Mouse (Mus musculus) B cell, adult 62 days (primary cell): Measurements from ENCODE around the gene Pde4dip. TPM values are rescaled to one million over a fixed set of nuclear protein-coding genes. Genes with fewer than 3 reads are reported as not detected.

Source experiments
- total RNA-seq: library from RNA; stranded (reverse); gene quantifications from 4 replicates; pipeline ENCODE4 v1.2.4, GENCODE M21; 2023

Gene Pde4dip
- 16.5 to 21.0 TPM (median 18.9 TPM) in 4 replicates for total RNA-seq

GRCm38 (mm10) chr3:97888168-97888901, at the start of gene Pde4dip:
Pde4dip (minus strand) TSS chr3:97888707.

DNA sequence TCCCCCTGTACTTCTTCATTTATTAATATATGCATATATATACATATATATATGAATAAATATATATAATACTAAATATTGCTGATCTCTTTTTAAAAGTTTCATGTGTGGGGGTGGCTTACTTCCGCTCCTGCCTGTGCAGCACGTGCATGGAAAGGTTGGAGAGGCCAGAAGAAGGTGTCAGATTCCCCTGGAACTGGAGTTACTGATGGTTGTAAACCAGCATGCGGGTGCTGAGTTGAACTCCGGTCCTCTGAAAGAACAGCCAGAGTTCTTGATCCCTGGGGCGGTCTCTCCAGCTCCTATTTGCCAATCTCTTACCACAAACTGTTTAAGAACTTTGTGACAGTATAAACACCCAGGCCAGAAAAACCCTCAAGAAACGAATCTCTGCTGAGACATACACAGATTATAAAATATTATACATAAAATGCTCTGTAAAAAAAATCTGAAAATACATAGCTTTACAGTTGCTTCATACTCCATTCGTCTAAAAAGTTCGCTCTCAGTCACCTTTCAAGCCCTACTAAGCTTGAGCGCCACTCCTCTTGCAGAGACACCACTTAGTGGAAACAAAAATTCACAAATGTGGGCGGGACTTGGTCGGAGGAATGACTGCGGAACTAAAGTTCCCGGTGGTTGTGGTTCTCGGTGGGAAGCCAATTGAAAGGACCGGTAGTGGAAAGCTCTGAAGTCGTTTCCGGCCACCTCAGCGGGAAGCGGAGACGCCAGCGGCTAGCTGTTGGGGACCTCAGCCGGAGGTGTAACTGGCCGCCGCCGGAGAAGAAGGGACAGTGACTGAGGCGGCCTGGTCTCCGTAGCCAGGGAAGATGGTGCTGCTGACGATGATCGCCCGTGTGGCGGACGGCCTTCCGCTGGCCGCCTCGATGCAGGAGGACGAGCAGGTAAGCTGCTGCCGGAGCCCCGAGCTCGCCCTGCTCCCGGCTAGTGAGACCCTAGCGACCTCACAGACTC, 12.3 kb upstream of the Pde4dip start, which contains the start of gene Sec22b:
Gene Sec22b, plus strand, starts transcription at position 675 of the 975 bp plus-strand sequence.

DNA sequence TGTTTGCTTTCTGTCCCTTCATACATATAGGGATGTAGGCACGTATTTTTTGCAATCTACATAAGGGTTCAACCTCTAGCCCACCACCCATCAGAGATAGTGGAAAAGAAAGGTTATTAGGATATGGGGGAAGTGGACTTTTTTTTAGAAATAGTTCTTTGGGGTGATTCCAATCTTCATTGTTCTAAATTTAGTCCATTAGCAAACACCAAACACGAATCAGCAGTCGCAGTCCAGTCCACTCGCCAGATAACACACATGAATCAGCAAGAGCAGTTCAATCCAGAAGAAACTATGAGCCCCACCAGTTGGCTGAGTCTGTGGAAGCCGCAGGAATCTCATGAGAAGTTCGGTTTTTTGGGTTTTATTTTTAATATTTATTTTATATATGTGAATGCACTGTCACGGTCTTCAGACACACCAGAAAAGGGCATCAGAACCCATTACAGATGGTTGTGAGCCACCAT, 213.8 kb downstream of the Pde4dip start, which contains the start of gene Gm17651:
Gene Gm17651, minus strand, starts transcription at position 51 of the 467 bp plus-strand sequence.

GRCm38 (mm10) chr3:97657655-97658411, 230.7 kb downstream of the Pde4dip start, which contains the start of gene Prkab2:
Prkab2 (plus strand) TSS chr3:97658193.

Other genes with a start within 250 kb of the Pde4dip start
- gene Prkab2, start 230.5 kb downstream of the Pde4dip start, total RNA-seq, result 8.1 to 10.1 TPM (median 8.5 TPM) in 4 replicates
- not detected in 4 replicates for gene Gm17651, start 214.0 kb downstream of the Pde4dip start, total RNA-seq
- 42.0 to 57.1 TPM (median 50.8 TPM) in 4 replicates for gene Sec22b, start 12.5 kb upstream of the Pde4dip start, total RNA-seq
- gene Notch2, start 124.8 kb upstream of the Pde4dip start, total RNA-seq, result 284 to 292 TPM (median 288 TPM) in 4 replicates